30 mouse cellular contexts compared by ENCODE assay signal in genomic region chr19:36229941-36230340, GRCm38 (mm10).
A peak's percentile ranks its signal among the peaks of the same experiment; 100 is the strongest.
DNase-seq lines count a peak whose midpoint lies in the region; ATAC-seq and TF ChIP-seq lines count a peak whose summit lies in the region.
"Had no signal": no experiment of that assay in that cellular context is flagged by ENCODE, and none has a peak within 500 bp of the region (broad histone marks: within the 10 kb centered on the region; RNA-seq: fewer than 3 reads in every experiment).

No protein-coding gene starts in this region.

- H3K27ac ChIP-seq in cerebellum, adult 2 months (ENCODE audit: insufficient read depth, low read length) = no peak overlapping the region
- peak overlapping the region; percentile 81 for H3K27ac ChIP-seq in heart, adult 2 months
- no peak overlapping the region for H3K27ac ChIP-seq in heart, embryonic 10.5 days
- H3K27ac ChIP-seq in hindbrain, postnatal 0 days = no peak overlapping the region
- H3K27ac ChIP-seq in hindbrain, embryonic 12.5 days = no peak overlapping the region
- H3K27ac ChIP-seq: embryonic facial prominence, embryonic 12.5 days; forebrain, embryonic 10.5 days; hindbrain, embryonic 15.5 days; intestine, embryonic 15.5 days; limb, embryonic 10.5 days; limb, embryonic 15.5 days; liver, embryonic 14.5 days; macrophage; neural tube, embryonic 15.5 days; stomach, embryonic 15.5 days had no signal

- no peak for TF ChIP-seq POLR2A in cerebellum, adult 2 months (IDR thresholded peaks at IDR 0.05; ENCODE audit: borderline replicate concordance, insufficient read depth, low read length)
- TF ChIP-seq POLR2A in heart, adult 2 months (IDR thresholded peaks at IDR 0.05; ENCODE audit: insufficient read depth, low read depth, low read length) = no peak

- no peaks in the 10 kb centered on the region; the same call in 1 of the 2 replicates for H3K27me3 ChIP-seq in cerebellum, adult 2 months (ENCODE audit: control insufficient read depth, insufficient read depth, low read length)
- no peaks in the 10 kb centered on the region for H3K27me3 ChIP-seq in heart, adult 2 months (ENCODE audit: control insufficient read depth, insufficient read depth, low read length)
- H3K27me3 ChIP-seq in heart, embryonic 10.5 days (ENCODE audit: insufficient read depth, poor library complexity, severe bottlenecking) = no peaks in the 10 kb centered on the region
- no peaks in the 10 kb centered on the region for H3K27me3 ChIP-seq in hindbrain, postnatal 0 days (ENCODE audit: insufficient read depth, low read length)
- no peaks in the 10 kb centered on the region for H3K27me3 ChIP-seq in hindbrain, embryonic 12.5 days
- H3K27me3 ChIP-seq: embryonic facial prominence, embryonic 12.5 days; hindbrain, embryonic 15.5 days; intestine, embryonic 15.5 days; limb, embryonic 15.5 days; neural tube, embryonic 15.5 days; stomach, embryonic 15.5 days had no signal

- WGBS in cerebellum, adult 2 months = 15% methylated on average over 1 of the region's 1 CpGs
- WGBS in heart, adult 2 months = 81% methylated on average over 1 of the region's 1 CpGs
- 85% methylated on average over 1 of the region's 1 CpGs for WGBS in heart, embryonic 10.5 days
- WGBS in hindbrain, postnatal 0 days = 34% methylated on average over 1 of the region's 1 CpGs
- WGBS in hindbrain, embryonic 12.5 days = 82% methylated on average over 1 of the region's 1 CpGs

- intact Hi-C loops in heart, adult 2 months (cut with DNase I) = loop anchor here (2.0 kb wide), 1 partner anchor 29 kb away; no protein-coding TSS in a partner anchor

- H3K79me2 ChIP-seq in heart, adult 2 months (replicated peaks; ENCODE audit: control insufficient read depth, insufficient read depth, low read length) = no peaks in the 10 kb centered on the region

- peak; percentile 25 to 38 for DNase-seq in cerebellum, postnatal 14 days
- DNase-seq in cerebellum, adult 2 months = no peak
- DNase-seq in heart, adult 2 months = peak in 1 of 2 experiments; percentile 31
- no peak for DNase-seq in heart, embryonic 10.5 days (ENCODE audit: low spot score)
- peak; percentile 55 for DNase-seq in hindbrain, postnatal 0 days (ENCODE audit: low spot score)
- DNase-seq in fat pad, adult 2 months (ENCODE audit: extremely low read depth, low read depth, low spot score) = peak; percentile 3
- DNase-seq in liver = no peak
- DNase-seq: adrenal gland, postnatal 25 days; cerebellum, adult 18-20 months; cerebellum, postnatal 36 days; embryo, embryonic 11 days; gastrocnemius, postnatal 14 days; kidney, adult 2 months; kidney, postnatal 4 days; lung, adult 2 months; lung, postnatal 10 days; midbrain, embryonic 14.5 days; right cerebral cortex, postnatal 25 days had no signal

- H3K4me3 ChIP-seq in cerebellum, adult 2 months (replicated peaks; ENCODE audit: insufficient read depth, low read depth, low read length) = no peak overlapping the region
- H3K4me3 ChIP-seq in heart, adult 2 months = no peak overlapping the region
- H3K4me3 ChIP-seq in heart, embryonic 10.5 days = no peak overlapping the region
- no peak overlapping the region for H3K4me3 ChIP-seq in hindbrain, postnatal 0 days (ENCODE audit: low read length)
- no peak overlapping the region for H3K4me3 ChIP-seq in hindbrain, embryonic 12.5 days
- H3K4me3 ChIP-seq: embryonic facial prominence, embryonic 12.5 days; forebrain, embryonic 10.5 days; hindbrain, embryonic 15.5 days; intestine, embryonic 15.5 days; limb, embryonic 10.5 days; limb, embryonic 15.5 days; neural tube, embryonic 15.5 days; stomach, embryonic 15.5 days had no signal

- H3K36me3 ChIP-seq in heart, adult 2 months (ENCODE audit: control insufficient read depth, insufficient read depth, low read length) = peaks cover 4% of the 10 kb centered on the region
- no peaks in the 10 kb centered on the region for H3K36me3 ChIP-seq in heart, embryonic 10.5 days
- no peaks in the 10 kb centered on the region for H3K36me3 ChIP-seq in hindbrain, postnatal 0 days (ENCODE audit: insufficient read depth, low read length)
- H3K36me3 ChIP-seq in hindbrain, embryonic 12.5 days = no peaks in the 10 kb centered on the region
- H3K36me3 ChIP-seq: embryonic facial prominence, embryonic 12.5 days; forebrain, embryonic 10.5 days; G1E; hindbrain, embryonic 15.5 days; intestine, embryonic 15.5 days; limb, embryonic 10.5 days; limb, embryonic 15.5 days; neural tube, embryonic 15.5 days; stomach, embryonic 15.5 days had no signal

- H3K9me3 ChIP-seq in heart, embryonic 10.5 days = no peaks in the 10 kb centered on the region
- H3K9me3 ChIP-seq in hindbrain, postnatal 0 days (ENCODE audit: low read length) = no peaks in the 10 kb centered on the region
- H3K9me3 ChIP-seq in hindbrain, embryonic 12.5 days (replicated peaks) = no peaks in the 10 kb centered on the region
- H3K9me3 ChIP-seq: embryonic facial prominence, embryonic 12.5 days; forebrain, embryonic 10.5 days; G1E; hindbrain, embryonic 15.5 days; intestine, embryonic 15.5 days; limb, embryonic 10.5 days; limb, embryonic 15.5 days; neural tube, embryonic 15.5 days; stomach, embryonic 15.5 days had no signal

- no peak overlapping the region for H3K9ac ChIP-seq in heart, adult 2 months (ENCODE audit: low read depth, low read length)
- H3K9ac ChIP-seq in hindbrain, postnatal 0 days (replicated peaks; ENCODE audit: low read length) = no peak overlapping the region
- H3K9ac ChIP-seq in hindbrain, embryonic 12.5 days = no peak overlapping the region
- H3K9ac ChIP-seq: embryonic facial prominence, embryonic 12.5 days; hindbrain, embryonic 15.5 days; intestine, embryonic 15.5 days; limb, embryonic 15.5 days; liver, embryonic 14.5 days; neural tube, embryonic 15.5 days; stomach, embryonic 15.5 days had no signal

- TF ChIP-seq EP300 in heart, adult 2 months (IDR thresholded peaks at IDR 0.05; ENCODE audit: insufficient read depth, low read depth, low read length) = no peak

- no peak for ATAC-seq in hindbrain, postnatal 0 days
- ATAC-seq in hindbrain, embryonic 12.5 days (ENCODE audit: low FRiP score) = no peak
- ATAC-seq: intestine, embryonic 15.5 days had no signal

- H3K4me2 ChIP-seq in hindbrain, postnatal 0 days (ENCODE audit: low read depth, low read length) = no peak overlapping the region
- H3K4me2 ChIP-seq in hindbrain, embryonic 12.5 days (replicated peaks) = no peak overlapping the region
- H3K4me2 ChIP-seq: embryonic facial prominence, embryonic 12.5 days; hindbrain, embryonic 15.5 days; intestine, embryonic 15.5 days; limb, embryonic 15.5 days; neural tube, embryonic 15.5 days; stomach, embryonic 15.5 days had no signal

- H3K4me1 ChIP-seq in cerebellum, adult 2 months (ENCODE audit: control insufficient read depth, insufficient read depth, low read length) = no peaks in the 10 kb centered on the region
- H3K4me1 ChIP-seq in heart, adult 2 months (ENCODE audit: control insufficient read depth, insufficient read depth, low read length) = peaks cover 4% of the 10 kb centered on the region
- H3K4me1 ChIP-seq in heart, embryonic 10.5 days = peaks cover 34% of the 10 kb centered on the region
- H3K4me1 ChIP-seq in hindbrain, postnatal 0 days (ENCODE audit: insufficient read depth, low read length) = no peaks in the 10 kb centered on the region
- no peaks in the 10 kb centered on the region for H3K4me1 ChIP-seq in hindbrain, embryonic 12.5 days
- H3K4me1 ChIP-seq: hindbrain, embryonic 15.5 days; intestine, embryonic 15.5 days; limb, embryonic 10.5 days; limb, embryonic 15.5 days; stomach, embryonic 15.5 days had no signal

- TF ChIP-seq CTCF in cerebellum, adult 2 months (IDR thresholded peaks at IDR 0.05; ENCODE audit: borderline replicate concordance, insufficient read depth, low read depth, low read length) = no peak
- TF ChIP-seq CTCF in heart, adult 2 months (IDR thresholded peaks at IDR 0.05) = no peak
- TF ChIP-seq CTCF in hindbrain, postnatal 0 days (IDR thresholded peaks at IDR 0.05; ENCODE audit: low read depth) = no peak

Comparison
In these comparisons a context has a peak if more than half of its experiments do, and no peak if none do; other contexts are left out.
1. DNase-seq: peak in cerebellum, postnatal 14 days (2 of 2), hindbrain, postnatal 0 days (single experiment) and fat pad, adult 2 months (single experiment); none in cerebellum, adult 2 months (0 of 2), heart, embryonic 10.5 days (single experiment) and liver (single experiment).